Mouse (Mus musculus) stomach, embryonic 16.5 days (tissue): ENCODE measurements around the gene A630023A22Rik. TPM values are rescaled to one million over a fixed set of nuclear protein-coding genes. Genes with fewer than 3 reads are reported as not detected.
A peak's percentile ranks its signal among the peaks of the same experiment; 100 is the strongest.

Source experiments
- ATAC-seq: fragments of 200-750 bp; cut with Nextera tagmentation; 2 replicates; pipeline ENCODE4 v1.8.0; 2017; ENCODE audit warnings: moderate number of reproducible peaks, moderate TSS enrichment; ENCODE audit not compliant: insufficient read depth, low FRiP score
- H3K27ac ChIP-seq: fragments of 300-500 bp; sonication (generic); 2 replicates; pipeline ENCODE4 v1.5.1; 2014; ENCODE audit warnings: low read length
- H3K27me3 ChIP-seq: fragments of 300-500 bp; sonication (generic); 2 replicates; pipeline ENCODE4 v1.6.1; 2014; ENCODE audit warnings: low read length, control low read depth, mixed read lengths; ENCODE audit not compliant: control insufficient read depth, insufficient read depth
- H3K36me3 ChIP-seq: fragments of 300-500 bp; sonication (generic); 2 replicates; pipeline ENCODE4 v1.6.1; 2014; ENCODE audit warnings: low read length; ENCODE audit not compliant: control insufficient read depth, insufficient read depth
- H3K4me1 ChIP-seq: fragments of 300-500 bp; sonication (generic); 2 replicates; pipeline ENCODE4 v1.6.1; 2014; ENCODE audit warnings: low read length, control low read depth, mixed read lengths; ENCODE audit not compliant: control insufficient read depth, insufficient read depth
- H3K4me2 ChIP-seq: fragments of 300-500 bp; sonication (generic); 2 replicates; pipeline ENCODE4 v1.6.1; 2014; ENCODE audit warnings: low read depth, low read length, mixed read lengths
- H3K4me3 ChIP-seq: fragments of 300-500 bp; sonication (generic); replicated peaks from 2 replicates; pipeline ENCODE4 v1.5.1; 2014; ENCODE audit warnings: mild to moderate bottlenecking, low read length
- H3K9ac ChIP-seq: fragments of 300-500 bp; sonication (generic); 2 replicates; pipeline ENCODE4 v1.6.1; 2014; ENCODE audit warnings: low read length
- H3K9me3 ChIP-seq: fragments of 300-500 bp; sonication (generic); replicated peaks from 2 replicates; pipeline ENCODE4 v1.6.1; 2016; ENCODE audit warnings: low read length, control low read depth; ENCODE audit not compliant: control insufficient read depth
- WGBS: fragments of 180-500 bp; shearing (Covaris S2); extraction: QIAGEN DNeasy Blood & Tissue Kit; methylation state at CpG from one replicate; pipeline ENCODE4 v1.1.7; 2014; 5-methylcytosine and 5-hydroxymethylcytosine counted together
- polyA plus RNA-seq: library from polyadenylated mRNA; unstranded; fragments of >200 nt; fragmentation: Nextera tagmentation; extraction: Ambion mirVana; gene quantifications from 2 replicates; pipeline ENCODE4 v1.2.1, GENCODE M21; 2015

The A630023A22Rik gene
- polyA plus RNA-seq, 1 experiment from 2014 or later = 0.43 TPM

DNA sequence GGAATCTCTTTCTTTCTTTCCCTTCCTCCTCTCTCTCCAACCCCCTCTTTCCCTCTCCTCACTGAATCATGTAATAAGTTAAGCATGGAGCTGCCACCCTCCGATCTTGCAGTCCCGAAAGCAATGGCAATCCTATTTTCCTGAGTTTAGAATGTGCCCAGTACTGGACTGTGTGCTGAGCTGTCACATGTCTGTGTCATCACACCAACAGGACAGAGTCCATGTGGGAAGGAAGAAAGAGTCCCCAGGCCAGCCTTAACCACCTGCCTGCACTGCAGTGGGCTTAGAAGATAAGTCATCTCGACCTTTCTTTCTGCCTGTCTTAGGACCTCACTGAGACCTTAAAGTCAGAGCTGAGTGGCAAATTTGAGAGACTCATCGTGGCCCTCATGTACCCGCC is 11.1 kb downstream of the A630023A22Rik start:
- no peak for ATAC-seq
- 80% methylated on average over 5 of the region's 5 CpGs for WGBS
- Histone ChIP-seq H3K4me3 (no peak overlapping the region), H3K36me3 (no peaks in the 10 kb centered on the region), H3K9me3 (no peaks in the 10 kb centered on the region), H3K27ac (no peak overlapping the region), H3K27me3 (no peaks in the 10 kb centered on the region), H3K4me2 (no peak overlapping the region), H3K4me1 (no peaks in the 10 kb centered on the region), H3K9ac (no peak overlapping the region)

DNA sequence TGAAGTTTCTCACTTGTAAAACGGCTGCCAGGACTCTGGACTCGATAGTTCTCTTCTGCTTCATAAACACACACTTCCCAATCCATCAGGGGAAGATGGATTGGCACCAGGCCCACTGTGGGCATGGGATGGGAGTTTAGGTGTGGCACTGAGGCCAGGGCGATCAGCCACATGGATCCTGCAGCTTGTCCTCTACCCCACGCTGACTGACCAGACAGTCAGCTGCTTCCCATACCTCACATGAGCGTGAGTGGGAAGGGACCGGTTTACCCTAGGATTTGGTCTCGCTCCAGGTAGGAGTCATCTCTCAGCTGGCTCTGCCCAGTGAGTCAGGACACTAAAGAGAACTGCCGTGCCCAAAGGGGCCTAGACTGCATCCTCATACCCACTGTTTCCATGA is 12.8 kb downstream of the A630023A22Rik start:
- Histone ChIP-seq H3K27me3 (no peaks in the 10 kb centered on the region), H3K4me3 (no peak overlapping the region), H3K9me3 (no peaks in the 10 kb centered on the region), H3K4me1 (no peaks in the 10 kb centered on the region), H3K36me3 (no peaks in the 10 kb centered on the region), H3K9ac (no peak overlapping the region), H3K27ac (no peak overlapping the region), H3K4me2 (no peak overlapping the region)
- no peak for ATAC-seq
- WGBS = 75% methylated on average over 8 of the region's 8 CpGs

DNA sequence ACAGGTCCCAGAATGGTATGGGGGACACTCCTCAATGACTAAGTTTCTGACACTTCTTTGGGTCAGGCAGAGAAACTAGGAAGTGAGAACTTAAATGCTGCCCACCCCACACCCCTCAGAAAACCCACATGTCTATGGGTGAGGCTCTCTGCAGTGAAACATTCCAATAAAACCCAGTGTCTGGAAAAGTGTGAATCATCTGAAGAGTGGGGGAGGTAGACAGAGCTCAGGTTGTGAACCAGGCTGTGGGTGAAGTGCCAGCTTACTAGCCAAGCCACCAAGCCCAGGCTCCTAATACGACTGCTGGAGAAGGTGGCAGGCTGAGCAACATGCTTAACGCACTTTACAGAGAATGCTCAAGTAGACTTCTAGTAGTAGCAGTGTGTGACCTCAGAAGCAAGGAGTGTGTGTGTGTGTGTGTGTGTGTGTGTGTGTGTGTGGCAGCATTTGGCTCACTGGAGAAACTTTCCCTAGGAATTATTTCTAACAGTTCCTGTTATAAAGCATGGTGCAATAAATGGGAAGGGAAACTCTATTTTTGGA is 14.6 kb downstream of the A630023A22Rik start:
- ATAC-seq = 0 out of 2 replicates have a peak, but pooled peaks have one; percentile 12
- WGBS = 76% methylated on average over 2 of the region's 2 CpGs
- H3K27me3 ChIP-seq = no peaks in the 10 kb centered on the region
- no peak overlapping the region for H3K9ac ChIP-seq
- peak overlapping the region; percentile 30; the same call in 1 of the 2 replicates for H3K4me3 ChIP-seq
- no peaks in the 10 kb centered on the region for H3K36me3 ChIP-seq
- no peaks in the 10 kb centered on the region for H3K4me1 ChIP-seq
- no peaks in the 10 kb centered on the region for H3K9me3 ChIP-seq
- peak overlapping the region; percentile 34 for H3K4me2 ChIP-seq
- no peak overlapping the region for H3K27ac ChIP-seq

DNA sequence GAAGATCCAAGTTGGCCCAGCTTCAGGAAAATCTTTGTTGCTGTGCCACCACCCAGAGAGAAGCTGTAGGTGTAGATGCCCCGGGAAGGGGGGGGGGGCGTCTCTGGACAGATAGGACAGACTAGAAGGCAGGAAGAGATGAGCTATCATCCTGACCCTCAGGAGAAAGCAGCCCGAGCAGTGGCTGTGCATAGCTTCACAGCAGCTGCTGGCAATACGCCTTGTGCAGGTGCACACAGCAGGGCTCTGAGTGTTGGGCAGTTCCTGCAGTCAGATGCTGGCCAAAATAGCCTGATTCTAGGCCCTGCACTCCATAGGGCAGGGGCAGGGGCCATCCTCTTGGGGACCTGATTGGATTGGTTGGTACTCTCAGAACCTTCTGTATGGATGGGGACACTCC is 15.7 kb downstream of the A630023A22Rik start:
- H3K4me3 ChIP-seq = peak overlapping the region; percentile 30
- peak overlapping the region; percentile 34 for H3K4me2 ChIP-seq

DNA sequence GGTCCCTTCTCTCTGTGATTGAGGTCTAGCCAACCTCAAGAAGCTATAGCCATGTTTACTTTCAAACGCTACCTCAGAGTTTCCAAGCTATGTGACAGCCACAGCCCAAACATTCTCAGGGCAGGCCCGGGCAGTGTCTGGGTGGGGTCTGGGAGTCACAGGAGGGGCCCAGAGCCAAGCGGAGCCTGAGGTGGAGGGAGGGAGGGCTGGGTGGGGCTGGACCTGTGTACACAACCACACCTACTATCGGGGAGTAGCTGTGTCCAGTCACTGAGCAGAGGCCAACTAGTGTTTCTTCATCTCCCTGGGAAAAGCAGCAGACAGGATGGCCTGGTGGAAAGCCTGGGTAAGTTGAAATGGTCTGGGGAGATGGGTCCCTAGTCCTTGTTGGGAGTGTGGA is 16.8 kb downstream of the A630023A22Rik start, which contains the start of gene Anxa8:
Gene Anxa8, plus strand, starts transcription at position 251 of the 400 bp plus-strand sequence.
- Histone ChIP-seq H3K27me3 (0 out of 2 replicates have a peak, but pooled peaks cover 3% of the 10 kb centered on the region), H3K9me3 (no peaks in the 10 kb centered on the region), H3K4me2 (peak within 1 kb of the TSS; percentile 34), H3K36me3 (no peaks in the 10 kb centered on the region), H3K4me3 (peak within 1 kb of the TSS; percentile 30), H3K27ac (peak within 1 kb of the TSS; percentile 74), H3K4me1 (no peaks in the 10 kb centered on the region), H3K9ac (peak within 1 kb of the TSS; percentile 34; the same call in 1 of the 2 replicates)
- WGBS = 28% methylated on average over 4 of the region's 4 CpGs
- ATAC-seq = peak; percentile 86

More for the DNA sequence above, 15.7 kb downstream of the A630023A22Rik start:
- no peak for ATAC-seq
- Histone ChIP-seq H3K9ac (peak overlapping the region; percentile 34; the same call in 1 of the 2 replicates), H3K27ac (0 out of 2 replicates have a peak overlapping the region, but pooled peaks have one; percentile 4), H3K9me3 (no peaks in the 10 kb centered on the region), H3K36me3 (no peaks in the 10 kb centered on the region), H3K4me1 (no peaks in the 10 kb centered on the region), H3K27me3 (no peaks in the 10 kb centered on the region)
- 55% methylated on average over 4 of the region's 4 CpGs for WGBS

DNA sequence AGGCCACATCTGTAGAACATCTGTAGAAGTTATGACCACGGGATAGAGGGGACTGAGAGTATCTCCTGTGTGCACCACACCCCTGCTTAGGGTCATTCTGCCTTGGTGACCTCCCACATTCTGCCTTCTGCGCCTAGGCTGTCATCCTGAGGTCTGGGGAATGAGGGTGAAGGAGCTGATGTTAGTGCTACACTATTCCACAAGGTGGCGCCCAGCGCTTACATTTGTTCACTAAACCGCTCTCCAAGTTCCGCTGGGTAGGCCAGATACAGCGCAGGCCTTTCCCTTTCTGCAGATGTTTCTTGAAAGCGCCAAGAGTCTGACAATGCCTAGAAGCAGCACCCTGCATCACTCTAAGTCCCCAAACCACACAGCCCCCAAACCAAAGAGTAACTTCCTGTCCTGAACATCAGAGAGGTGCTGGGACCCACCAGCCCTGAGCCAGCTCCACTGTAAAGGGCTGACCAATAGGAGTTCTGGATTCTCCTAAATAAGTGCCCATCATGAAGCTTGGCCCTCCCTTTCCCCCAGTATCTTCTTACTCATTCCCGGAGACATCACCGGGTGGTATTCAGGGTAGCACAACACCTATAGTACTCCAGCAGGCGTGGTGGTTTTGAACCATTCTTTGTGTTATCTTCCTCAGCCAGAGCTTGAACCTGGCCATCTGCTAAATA is 22.1 kb downstream of the A630023A22Rik start:
- WGBS = 10% methylated on average over 11 of the region's 11 CpGs
- no peak overlapping the region for H3K27ac ChIP-seq
- H3K4me1 ChIP-seq = no peaks in the 10 kb centered on the region
- no peak overlapping the region for H3K9ac ChIP-seq
- peak; percentile 71; the same call in 1 of the 2 replicates for ATAC-seq
- H3K36me3 ChIP-seq = no peaks in the 10 kb centered on the region
- no peak overlapping the region for H3K4me2 ChIP-seq
- H3K4me3 ChIP-seq = no peak overlapping the region
- H3K9me3 ChIP-seq = no peaks in the 10 kb centered on the region
- H3K27me3 ChIP-seq = 0 out of 2 replicates have a peak, but pooled peaks cover 3% of the 10 kb centered on the region

DNA sequence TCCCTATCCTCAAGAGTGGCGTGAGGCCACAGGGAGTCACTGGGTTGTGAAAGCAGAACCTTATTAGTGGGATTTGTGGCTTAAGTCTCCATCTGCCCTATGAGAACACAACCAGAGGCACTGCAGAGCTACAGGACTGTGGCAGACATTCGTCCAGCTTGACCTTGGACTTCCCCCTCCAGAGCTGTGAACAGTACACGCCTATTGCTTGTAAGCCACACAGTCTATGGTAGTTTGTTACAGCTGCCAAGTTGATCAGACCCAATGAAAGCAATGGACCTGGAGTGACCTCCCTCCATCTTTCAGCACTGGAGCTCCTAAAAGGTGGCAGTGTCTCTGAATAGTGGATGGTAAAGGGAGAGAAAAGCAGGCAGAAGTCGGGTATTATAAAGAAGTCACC is 24.3 kb downstream of the A630023A22Rik start:
- WGBS = 61% methylated on average over 4 of the region's 4 CpGs
- Histone ChIP-seq H3K9ac (no peak overlapping the region), H3K27me3 (0 out of 2 replicates have a peak, but pooled peaks cover 3% of the 10 kb centered on the region), H3K4me1 (no peaks in the 10 kb centered on the region), H3K9me3 (no peaks in the 10 kb centered on the region), H3K36me3 (no peaks in the 10 kb centered on the region), H3K27ac (no peak overlapping the region), H3K4me3 (no peak overlapping the region), H3K4me2 (no peak overlapping the region)
- no peak for ATAC-seq

DNA sequence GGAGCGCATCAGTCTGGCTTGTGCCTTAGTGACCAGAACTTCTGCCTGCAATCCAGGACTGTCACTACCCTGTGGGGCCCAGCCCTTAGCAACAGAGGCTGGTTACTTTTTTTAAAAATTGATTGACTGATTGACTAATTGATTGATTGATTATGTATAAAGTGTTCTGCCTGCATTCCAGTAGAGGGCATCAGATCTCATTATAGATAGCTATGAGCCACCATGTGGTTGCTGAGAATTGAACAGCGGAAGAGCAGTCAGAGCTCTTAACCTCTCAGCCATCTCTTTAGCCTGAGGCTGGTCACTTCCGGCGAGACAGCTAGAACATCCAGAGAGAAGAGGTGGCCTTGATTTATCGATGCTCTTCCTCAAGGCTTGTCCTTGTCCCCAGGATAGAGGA is 25.3 kb downstream of the A630023A22Rik start:
- no peaks in the 10 kb centered on the region for H3K4me1 ChIP-seq
- WGBS = 65% methylated on average over 5 of the region's 5 CpGs
- ATAC-seq = no peak
- no peak overlapping the region for H3K4me3 ChIP-seq
- H3K9ac ChIP-seq = no peak overlapping the region
- no peaks in the 10 kb centered on the region for H3K36me3 ChIP-seq
- no peak overlapping the region for H3K27ac ChIP-seq
- H3K4me2 ChIP-seq = no peak overlapping the region
- H3K27me3 ChIP-seq = 0 out of 2 replicates have a peak, but pooled peaks cover 3% of the 10 kb centered on the region
- no peaks in the 10 kb centered on the region for H3K9me3 ChIP-seq

DNA sequence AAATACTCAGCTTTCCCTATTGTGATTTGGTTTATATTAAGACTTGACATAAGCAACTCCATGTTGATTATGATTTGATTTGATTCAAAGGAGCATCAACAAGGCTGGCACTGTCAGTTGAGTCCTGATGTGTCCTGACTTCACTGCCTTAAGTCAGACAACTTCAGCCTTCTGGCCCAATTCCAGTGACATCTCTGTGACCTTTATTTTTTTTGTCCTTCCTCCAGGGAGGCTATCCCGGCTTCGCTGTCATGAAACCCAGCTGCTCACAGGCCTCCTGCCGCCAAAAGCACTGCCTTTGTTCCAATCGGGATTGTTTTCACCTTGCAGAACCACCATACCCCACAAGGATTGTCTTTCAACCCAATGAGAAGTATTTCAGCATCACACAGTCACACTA is 27.2 kb downstream of the A630023A22Rik start:
- Histone ChIP-seq H3K9ac (no peak overlapping the region), H3K27ac (no peak overlapping the region), H3K4me1 (no peaks in the 10 kb centered on the region), H3K27me3 (no peaks in the 10 kb centered on the region), H3K4me3 (no peak overlapping the region), H3K4me2 (no peak overlapping the region), H3K9me3 (no peaks in the 10 kb centered on the region), H3K36me3 (no peaks in the 10 kb centered on the region)
- WGBS = 38% methylated on average over 4 of the region's 4 CpGs
- ATAC-seq = no peak
